Mouse (Mus musculus) Muller cell, postnatal 12 days (primary cell): Measurements from ENCODE around the gene Limch1.

Source experiments
- DNase-seq: peaks from one replicate; pipeline ENCODE4 v3.0.0-alpha.2; 2015; ENCODE audit errors: inconsistent ontology term

Gene Limch1

DNA sequence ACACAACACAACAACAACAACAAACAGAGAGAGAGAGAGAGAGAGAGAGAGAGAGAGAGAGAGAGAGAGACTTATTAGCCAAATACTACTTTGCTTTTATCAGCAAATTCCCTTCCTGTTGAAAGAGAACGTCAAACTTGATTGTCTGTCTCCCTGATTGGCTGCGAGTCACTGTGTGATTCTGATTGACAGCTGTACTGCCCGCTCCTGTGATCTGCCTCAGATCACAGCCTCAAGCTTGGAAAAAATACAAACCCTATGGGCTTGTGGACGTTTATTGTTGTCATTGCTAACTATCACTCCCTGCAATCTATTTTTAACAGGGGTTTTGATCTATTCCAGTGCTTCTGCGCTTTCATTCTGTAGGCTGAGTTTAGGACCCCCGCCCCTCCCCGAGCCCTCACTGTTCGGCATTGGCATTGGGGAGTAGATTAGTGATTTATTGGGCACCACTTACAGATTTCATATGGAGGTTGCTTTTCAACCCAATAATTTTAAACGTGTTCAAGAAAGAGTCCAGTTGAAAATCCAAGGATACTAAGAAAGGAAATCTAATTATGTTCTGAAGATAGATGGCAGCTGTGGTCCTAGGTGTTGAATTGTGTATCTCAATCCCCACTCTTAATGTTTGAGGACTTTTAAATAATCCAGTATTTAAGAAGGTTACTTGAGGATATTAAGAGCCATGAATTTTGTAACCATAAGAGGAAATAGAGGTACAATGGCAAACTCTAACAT is 39.2 kb downstream of the Limch1 start:
- no peak for DNase-seq

- no peak for DNase-seq
Measured at GRCm38 (mm10) chr5:66785995-66786620, 40.5 kb downstream of the Limch1 start.

DNA sequence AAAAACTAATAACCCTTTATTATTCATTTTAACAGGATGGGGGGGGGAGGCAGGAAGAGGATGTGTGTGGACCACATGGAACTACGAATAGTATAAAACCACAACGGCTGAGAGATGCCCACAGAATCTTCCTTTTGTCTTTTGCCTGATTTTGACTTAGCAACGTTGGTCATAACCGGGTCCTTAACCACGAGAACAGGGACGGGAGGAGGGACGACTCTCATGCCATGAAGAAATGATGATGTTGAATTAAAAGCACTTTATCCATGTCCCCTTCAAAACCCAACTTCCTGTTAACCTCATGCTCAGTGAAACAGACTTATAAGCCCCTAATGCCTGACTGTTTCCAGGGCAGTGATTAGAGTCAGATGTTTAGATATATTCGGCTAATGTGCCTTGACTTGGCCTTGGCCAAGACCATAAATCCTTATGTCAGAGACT is 41.0 kb downstream of the Limch1 start:
- no peak for DNase-seq

DNA sequence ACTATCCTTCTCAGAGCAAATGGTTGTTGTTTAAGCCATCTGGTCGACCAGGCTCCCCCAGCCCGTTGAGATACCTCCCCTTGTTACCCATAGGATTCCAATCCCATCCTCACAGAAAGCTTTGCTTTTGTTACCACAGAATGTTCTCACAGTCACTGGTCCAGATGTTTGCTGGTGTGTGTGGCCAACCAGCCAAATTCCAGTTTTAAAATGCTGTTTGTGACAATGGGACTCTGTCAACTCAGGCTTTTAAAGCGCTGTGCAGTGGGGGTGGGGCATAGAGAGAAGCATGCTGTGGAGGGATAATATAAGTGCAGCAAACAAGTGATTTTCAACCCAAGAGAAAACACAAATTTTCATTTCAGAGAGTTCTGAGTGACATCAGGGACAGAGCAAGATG is 43.4 kb downstream of the Limch1 start:
- DNase-seq, result no peak

DNA sequence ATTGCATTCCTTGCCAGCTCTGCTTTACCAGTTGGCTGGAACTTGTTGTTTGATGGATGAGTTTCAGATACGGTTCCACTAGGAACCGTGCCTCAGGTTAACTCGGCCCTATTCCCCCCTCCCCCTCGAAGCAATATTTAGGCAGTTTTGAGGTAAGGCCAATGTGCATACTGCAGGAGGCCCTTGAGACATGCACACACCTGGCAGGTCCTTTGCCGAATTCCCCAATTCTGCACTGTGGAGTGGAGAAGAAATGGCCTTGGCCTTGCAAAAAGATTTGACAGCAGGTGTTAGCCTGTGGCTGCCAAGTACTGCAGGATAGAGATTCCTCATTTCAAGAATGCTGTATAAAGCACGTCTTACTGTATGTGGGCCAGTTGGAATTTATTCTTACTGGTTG is 45.5 kb downstream of the Limch1 start:
- no peak for DNase-seq

DNA sequence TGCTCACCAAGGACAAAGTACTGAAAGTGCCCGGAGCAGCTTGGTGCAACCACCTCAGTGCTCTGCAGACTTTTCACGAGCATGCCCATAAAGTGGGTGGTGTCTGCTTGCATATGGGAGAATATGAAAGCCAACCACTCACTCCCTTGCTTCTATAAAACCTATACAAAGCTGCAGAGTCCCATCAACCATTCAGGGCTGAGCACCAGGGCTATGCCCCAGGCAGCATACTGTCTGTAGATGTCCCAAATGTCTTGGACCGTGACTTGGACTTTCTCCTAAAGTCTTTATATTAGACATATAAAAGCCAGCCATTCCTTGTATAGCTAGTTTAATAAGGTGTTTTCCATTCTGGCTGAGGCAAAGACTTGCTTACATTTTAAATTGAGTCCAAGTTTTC is 47.6 kb downstream of the Limch1 start:
- no peak for DNase-seq

DNA sequence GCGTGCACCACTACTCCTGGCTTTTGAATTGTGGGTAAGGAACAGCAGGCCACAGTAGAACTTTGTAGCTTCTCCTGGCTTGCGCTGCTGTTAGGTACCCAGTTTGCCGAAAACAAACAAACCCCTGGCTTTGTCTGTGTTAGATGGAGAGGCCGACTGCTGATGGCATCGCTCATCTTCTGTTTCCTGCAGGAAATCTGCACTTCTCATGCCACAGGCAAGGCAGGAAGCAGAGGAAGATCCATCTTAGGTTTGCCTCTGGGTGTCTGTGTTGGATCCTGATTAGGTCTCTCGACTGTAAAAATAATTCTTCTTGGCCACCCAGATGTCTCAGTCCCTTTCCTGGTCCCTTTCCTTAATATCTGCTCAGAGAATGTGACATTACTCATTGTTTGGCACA is 51.7 kb downstream of the Limch1 start:
- DNase-seq, result no peak

DNA sequence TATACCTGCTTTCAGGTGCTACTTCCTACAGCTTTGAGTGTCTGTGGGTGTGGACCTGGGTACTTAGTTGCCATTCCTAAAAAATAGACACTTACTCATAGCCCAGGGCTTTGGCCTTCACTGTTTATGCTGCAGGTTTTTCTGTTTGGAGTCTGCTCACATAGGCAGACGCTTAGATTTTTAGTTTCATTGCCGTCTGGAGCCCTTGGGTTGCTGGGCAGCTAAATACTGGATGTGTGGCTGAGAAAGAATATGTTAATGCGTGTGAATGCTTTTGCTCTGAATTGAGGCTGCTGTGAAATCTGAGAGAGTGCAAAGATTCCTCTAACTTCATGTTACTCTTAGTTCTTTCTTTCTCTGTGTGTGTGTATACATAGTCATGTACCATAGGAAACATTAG is 52.5 kb downstream of the Limch1 start:
- DNase-seq, result no peak

DNA sequence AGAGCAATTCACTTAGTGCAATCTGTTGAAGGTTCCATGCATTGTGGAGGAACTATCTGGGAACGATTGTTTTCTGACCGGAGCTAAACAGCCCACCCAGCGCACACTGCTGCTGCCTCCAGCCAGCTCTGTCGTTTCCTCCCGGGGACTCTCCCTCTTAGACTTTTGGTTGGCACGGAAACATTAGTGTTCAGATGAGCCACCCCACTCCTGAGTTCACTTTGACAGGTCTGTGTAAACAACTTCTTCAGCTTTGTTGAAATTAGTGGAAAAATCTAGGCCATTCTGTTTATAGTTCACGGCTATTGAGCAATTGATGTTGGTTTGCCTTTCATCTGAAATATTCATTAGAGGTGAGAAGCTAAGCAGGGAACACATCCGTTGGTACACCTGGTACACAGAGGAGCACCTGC is 53.0 kb downstream of the Limch1 start:
- peak; percentile 31 for DNase-seq

GRCm38 (mm10) chr5:66800243-66800642 is 54.6 kb downstream of the Limch1 start:
- DNase-seq, result no peak

DNA sequence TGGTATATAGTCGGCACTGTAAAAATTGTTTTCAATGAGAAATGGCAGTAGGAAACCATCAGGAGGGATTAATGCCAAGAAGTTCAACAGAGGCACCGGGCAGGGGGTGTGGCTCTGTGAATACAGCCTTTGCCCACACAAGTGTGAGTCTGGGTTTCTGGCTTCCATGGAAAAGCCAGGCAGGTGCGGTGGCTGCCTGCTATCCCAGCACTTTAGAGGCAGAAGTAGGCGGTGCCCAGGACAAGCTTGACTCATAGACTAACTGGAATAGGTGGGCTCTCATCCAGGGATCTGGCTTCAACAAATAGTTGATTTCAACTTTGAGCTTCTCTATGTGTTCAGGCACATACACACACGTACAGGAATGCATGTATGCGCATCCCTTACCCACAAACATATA is 55.4 kb downstream of the Limch1 start:
- DNase-seq, result no peak

- DNase-seq, result no peak
Measured at GRCm38 (mm10) chr5:66802196-66802595, 56.6 kb downstream of the Limch1 start.

GRCm38 (mm10) chr5:66806335-66806734 is 60.7 kb downstream of the Limch1 start:
- DNase-seq, result no peak

DNA sequence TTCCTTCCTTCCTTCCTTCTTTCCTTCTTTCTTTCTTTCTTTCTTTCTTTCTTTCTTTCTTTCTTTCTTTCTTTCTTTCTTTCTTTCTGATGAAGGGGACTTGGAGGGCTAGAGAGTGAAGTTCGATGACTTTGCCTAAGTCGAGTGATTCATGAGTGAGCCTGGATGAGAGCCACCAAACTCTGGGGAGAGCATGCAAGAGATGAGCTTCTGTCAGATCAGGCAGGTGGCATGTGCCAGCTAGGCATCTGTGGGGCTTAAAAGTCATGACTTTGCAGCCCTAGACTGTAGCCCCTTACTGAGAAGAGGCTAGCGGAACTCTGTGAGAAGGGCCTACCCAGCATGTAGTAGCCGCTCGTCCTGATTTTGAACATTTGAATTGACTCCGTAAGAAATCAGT is 62.1 kb downstream of the Limch1 start:
- no peak for DNase-seq

GRCm38 (mm10) chr5:66809016-66809570 is 63.5 kb downstream of the Limch1 start:
- DNase-seq, result no peak

DNA sequence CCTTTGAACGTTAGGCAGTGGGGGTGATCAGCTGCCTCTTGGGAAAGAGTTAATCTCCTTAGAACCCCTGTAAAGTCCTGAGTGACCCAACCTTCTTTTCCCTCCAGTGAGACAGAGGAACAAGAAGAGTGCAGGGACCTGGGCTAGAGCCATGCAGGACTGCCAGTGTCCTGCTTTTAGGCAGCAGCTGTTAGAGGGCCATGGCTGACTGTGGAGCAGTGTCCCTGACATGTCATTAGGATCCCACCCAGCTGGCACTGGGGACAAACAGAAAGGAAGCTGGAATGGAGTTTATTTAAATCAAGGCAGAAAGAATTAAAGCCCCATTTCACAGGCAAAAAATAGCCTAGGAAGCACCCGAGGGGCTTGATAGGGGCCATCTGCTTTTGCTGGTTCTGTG is 64.8 kb downstream of the Limch1 start:
- DNase-seq, result no peak

DNA sequence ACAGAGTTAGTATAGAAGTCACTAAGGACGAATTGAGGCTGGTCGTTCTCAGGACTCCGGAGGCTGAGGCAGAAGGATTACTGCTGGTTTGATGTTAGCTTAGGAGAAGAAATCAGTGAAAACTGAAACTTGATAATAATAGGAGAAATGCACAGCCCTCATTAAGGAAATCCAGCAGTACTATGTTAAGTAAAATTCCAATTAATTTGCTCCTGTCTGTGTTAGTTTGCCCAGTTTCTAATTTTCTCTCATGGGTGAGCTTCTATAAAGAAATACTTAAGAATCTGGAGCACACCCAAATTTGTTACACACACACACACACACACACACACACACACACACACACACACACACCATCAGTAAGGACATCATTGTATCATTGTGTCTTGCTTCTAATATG is 69.0 kb downstream of the Limch1 start:
- peak; percentile 64 for DNase-seq

DNA sequence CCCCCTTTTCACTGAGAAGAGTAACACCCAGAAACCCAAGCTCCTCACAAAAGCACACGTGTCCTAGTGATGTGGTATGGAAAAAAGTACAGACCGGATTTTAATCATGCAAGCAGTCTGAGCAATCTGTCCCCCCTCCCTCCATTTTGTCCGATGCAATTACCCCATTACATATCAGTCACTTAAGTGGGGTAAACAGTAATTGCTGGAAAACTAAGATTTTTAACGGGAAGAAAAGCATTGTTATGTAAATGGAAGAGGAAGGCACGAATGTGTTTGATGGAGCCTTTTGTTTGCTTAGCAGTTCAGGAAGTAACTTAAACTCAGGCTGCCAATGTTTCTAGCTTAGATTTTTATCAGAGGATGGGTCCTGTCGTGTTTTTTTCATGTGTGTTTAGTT is 70.2 kb downstream of the Limch1 start:
- no peak for DNase-seq

DNA sequence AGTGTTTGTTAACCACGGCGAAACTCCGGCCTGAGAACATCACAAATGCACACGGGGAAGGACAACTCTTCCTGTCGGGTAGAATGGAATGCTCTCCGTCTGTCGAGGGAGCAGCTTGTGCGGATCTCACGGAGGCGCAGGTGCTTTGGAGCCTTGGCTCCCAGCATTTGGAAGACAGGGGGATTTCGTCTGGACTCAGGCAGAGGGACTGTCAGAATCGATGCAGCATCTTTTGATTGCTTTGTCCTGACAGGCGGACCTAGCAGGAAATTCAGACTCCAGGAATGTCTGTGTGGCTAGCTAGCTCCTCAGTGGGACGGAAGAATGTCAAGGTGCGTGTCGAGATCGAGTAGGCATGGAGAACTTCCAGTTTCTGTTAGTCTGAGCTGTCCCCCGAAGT is 71.1 kb downstream of the Limch1 start:
- DNase-seq, result no peak

GRCm38 (mm10) chr5:66817184-66817956 is 71.7 kb downstream of the Limch1 start:
- no peak for DNase-seq

- DNase-seq, result no peak
Measured at GRCm38 (mm10) chr5:66822500-66823205, 77.0 kb downstream of the Limch1 start.

GRCm38 (mm10) chr5:66825586-66825985 is 80.0 kb downstream of the Limch1 start:
- DNase-seq, result no peak
